Mouse (Mus musculus) small intestine, adult 2 months (tissue): ENCODE measurements around the gene Gm38119.
"Not testable (repeated sequence)": the region's sequence is repeated elsewhere in the genome, so short reads cannot be mapped to it uniquely, and the experiment has no call there.

Experiments used
- CTCF ChIP-seq: fragments of 200-500 bp; IDR thresholded peaks from 2 replicates; pipeline ENCODE4 v1.5.1; 2012; ENCODE audit warnings: low read depth, mild to moderate bottlenecking, control low read depth, inconsistent platforms, low read length, moderate library complexity, mixed read lengths; ENCODE audit not compliant: insufficient replicate concordance, insufficient read length; ENCODE audit errors: extremely low read depth
- POLR2A ChIP-seq: fragments of 200-500 bp; IDR thresholded peaks from 2 replicates; pipeline ENCODE4 v1.6.1; 2012; ENCODE audit warnings: low read depth, mild to moderate bottlenecking, control low read depth, inconsistent platforms, low read length, moderate library complexity

- not testable (repeated sequence) for TF ChIP-seq POLR2A, CTCF
Observed at GRCm38 (mm10) chr3:92689154-92689553, 49.7 kb downstream of the Gm38119 start.
